Mouse (Mus musculus) lung, adult 10 weeks (tissue): Measurements from ENCODE around the gene Slc22a8. TPM values are rescaled to one million over a fixed set of nuclear protein-coding genes. Genes with fewer than 3 reads are reported as not detected.

ENCODE experiments used
- polyA plus RNA-seq: library from polyadenylated mRNA; stranded (reverse); fragments of 350-450 nt; fragmentation: Illumina TruSeq; extraction: RNeasy Lipid Tissue Mini Kit (QIAGEN cat#74804); gene quantifications from one replicate; pipeline ENCODE4 v1.2.3, GENCODE M21; 2014; ENCODE audit warnings: low read depth, low replicate concordance; ENCODE audit not compliant: insufficient read depth

Gene Slc22a8
- not detected for polyA plus RNA-seq

GRCm38 (mm10) chr19:8590954-8591353 lies at the start of gene Slc22a8:
Gene Slc22a8 (plus strand): TSS chr19:8591254.

GRCm38 (mm10) chr19:8617904-8618303 lies 26.9 kb downstream of the Slc22a8 start, which contains the start of gene Slc22a6:
Gene Slc22a6 (plus strand): TSS chr19:8618039.

Other genes with a start within 250 kb of the Slc22a8 start
- not detected for gene Slc22a30, start 186.1 kb upstream of the Slc22a8 start, polyA plus RNA-seq
- gene Slc22a6, start 26.8 kb downstream of the Slc22a8 start, polyA plus RNA-seq: not detected
- 0.19 TPM for gene Chrm1, start 72.5 kb downstream of the Slc22a8 start, polyA plus RNA-seq
- 184 TPM for gene Slc3a2, start 132.1 kb downstream of the Slc22a8 start, polyA plus RNA-seq
- gene Wdr74, start 144.6 kb downstream of the Slc22a8 start, polyA plus RNA-seq: 29.3 TPM
- gene 1700092M07Rik, start 149.5 kb downstream of the Slc22a8 start, polyA plus RNA-seq: not detected
- gene Stx5a, start 150.2 kb downstream of the Slc22a8 start, polyA plus RNA-seq: 52.5 TPM
- gene Nxf1, start 165.8 kb downstream of the Slc22a8 start, polyA plus RNA-seq: 135 TPM
- gene Tmem223, start 179.7 kb downstream of the Slc22a8 start, polyA plus RNA-seq: 124 TPM
- gene Tmem179b, start 183.2 kb downstream of the Slc22a8 start, polyA plus RNA-seq: 59.3 TPM
- gene Taf6l, start 195.2 kb downstream of the Slc22a8 start, polyA plus RNA-seq: 4.5 TPM
- gene Polr2g, start 207.3 kb downstream of the Slc22a8 start, polyA plus RNA-seq: 97.1 TPM
- 1.6 TPM for gene Zbtb3, start 211.3 kb downstream of the Slc22a8 start, polyA plus RNA-seq
- 10.6 TPM for gene Ttc9c, start 228.1 kb downstream of the Slc22a8 start, polyA plus RNA-seq
- gene Hnrnpul2, start 228.8 kb downstream of the Slc22a8 start, polyA plus RNA-seq: 37.3 TPM
- not detected for gene AC129217.1, start 238.5 kb downstream of the Slc22a8 start, polyA plus RNA-seq
- gene Bscl2, start 246.2 kb downstream of the Slc22a8 start, polyA plus RNA-seq: 60.1 TPM
- gene Gng3, start 247.9 kb downstream of the Slc22a8 start, polyA plus RNA-seq: not detected